Mouse (Mus musculus) granulocyte monocyte progenitor cell, adult 5-6 weeks (primary cell): Measurements from ENCODE around the gene Smagp. TPM values are rescaled to one million over a fixed set of nuclear protein-coding genes. Genes with fewer than 3 reads are reported as not detected.
"Not testable (repeated sequence)": the region's sequence is repeated elsewhere in the genome, so short reads cannot be mapped to it uniquely, and the experiment has no call there.

Experiments
- ATAC-seq: replicated peaks from 2 replicates; pipeline ENCODE4 v1.8.0; 2016; ENCODE audit warnings: mild to moderate bottlenecking, moderate TSS enrichment, inconsistent platforms; ENCODE audit not compliant: poor library complexity, severe bottlenecking
- total RNA-seq, 2 experiments: library from RNA; stranded (forward) in 1 of 2; stranded (reverse) in 1 of 2; fragments of 200-712, 200-1000 nt in 1 of 2; fragments of >200 nt in 1 of 2; fragmentation: Nextera tagmentation in 1 of 2; gene quantifications; 2 replicates each; pipeline ENCODE4 v1.2.3; 2014 to 2017

Gene Smagp
- total RNA-seq, 2 experiments from 2014 or later: 6.1 TPM; not detected in 1

DNA sequence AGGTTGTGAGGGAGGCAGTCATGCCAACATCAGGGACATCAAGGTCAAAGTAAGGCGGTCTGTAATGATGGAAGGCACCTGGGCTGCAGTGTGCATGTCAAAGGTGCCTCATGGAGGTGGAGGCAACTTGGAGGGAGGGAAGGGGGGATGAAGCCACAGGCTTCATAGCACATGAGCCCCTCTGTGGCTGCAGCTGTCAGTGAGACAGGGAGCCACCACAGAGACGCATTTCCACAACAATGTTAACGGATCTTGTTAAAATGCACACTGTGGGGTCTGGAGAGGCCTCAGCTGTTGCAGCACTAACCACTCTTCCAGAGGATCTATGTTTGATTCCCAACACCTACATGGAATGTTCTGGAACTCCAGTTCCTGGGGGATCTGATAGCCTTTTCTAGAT, 6.6 kb downstream of the Smagp start:
- no peak for ATAC-seq

DNA sequence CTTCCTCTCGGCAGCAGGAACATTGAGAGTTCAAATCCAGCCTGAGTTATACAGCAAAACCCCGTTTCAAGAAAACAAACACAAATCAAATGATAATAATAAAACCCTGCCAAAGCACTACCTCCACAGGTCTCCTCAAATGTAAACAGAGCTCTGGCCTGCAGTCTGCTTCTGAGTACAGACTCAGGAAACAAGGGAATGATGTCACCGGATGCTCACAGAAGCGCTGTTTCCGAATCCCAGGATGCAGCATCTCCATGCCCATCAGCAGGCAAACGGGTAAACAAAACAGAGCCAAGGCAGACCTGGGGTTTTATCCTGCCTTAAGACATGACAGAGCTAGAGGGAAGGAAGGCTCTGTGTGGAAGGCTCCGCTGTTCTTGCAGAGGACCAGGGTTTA, 7.9 kb downstream of the Smagp start:
- ATAC-seq: no peak

DNA sequence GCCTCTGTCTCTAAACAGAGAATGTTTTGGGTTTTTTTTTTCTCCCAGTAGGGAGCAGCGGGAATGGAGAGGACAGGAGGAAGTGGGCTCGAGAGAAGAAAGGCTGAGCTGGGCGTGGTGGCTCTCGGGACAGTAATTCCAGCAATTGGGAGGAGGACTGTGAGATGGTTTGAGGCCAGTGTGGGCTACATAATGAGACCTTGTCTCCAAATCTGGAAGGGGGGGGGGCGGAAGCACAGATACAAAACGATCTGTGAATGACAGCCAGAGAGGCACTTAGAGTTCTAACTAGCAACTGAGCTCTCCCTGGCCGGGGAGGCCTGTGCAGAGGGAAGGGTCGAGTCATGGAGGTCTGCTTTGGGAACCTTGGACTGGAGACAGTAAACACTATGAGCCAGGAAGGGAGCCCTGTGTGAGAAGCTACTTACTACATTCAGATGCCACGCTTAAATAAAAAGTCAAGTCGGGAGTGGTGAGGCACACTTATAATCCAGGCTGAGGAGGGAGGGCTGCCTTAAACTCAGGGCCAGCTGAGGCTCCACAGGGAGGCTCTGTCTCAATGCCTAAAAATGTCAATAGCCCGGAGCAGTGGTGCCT, 8.9 kb downstream of the Smagp start:
- no peak for ATAC-seq

DNA sequence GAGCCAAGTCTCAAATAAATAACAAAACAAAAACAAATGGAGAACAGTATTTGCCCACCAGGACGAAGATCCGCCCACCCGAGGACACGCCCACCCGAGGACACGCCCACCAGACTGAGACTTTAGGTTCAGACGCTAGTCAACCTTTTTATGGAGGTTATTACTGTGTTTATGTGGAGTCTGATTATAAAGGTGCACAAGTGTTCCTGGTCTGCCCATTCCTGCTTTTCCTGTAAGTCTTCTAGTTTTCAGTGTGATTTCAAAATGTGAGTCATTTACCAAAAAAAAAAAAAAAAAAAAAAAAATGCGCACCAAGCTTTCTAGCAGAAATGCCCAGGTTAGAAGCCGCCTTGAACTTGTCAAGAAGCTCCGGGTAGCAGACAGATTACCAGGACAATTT, 9.5 kb downstream of the Smagp start:
- no peak for ATAC-seq

DNA sequence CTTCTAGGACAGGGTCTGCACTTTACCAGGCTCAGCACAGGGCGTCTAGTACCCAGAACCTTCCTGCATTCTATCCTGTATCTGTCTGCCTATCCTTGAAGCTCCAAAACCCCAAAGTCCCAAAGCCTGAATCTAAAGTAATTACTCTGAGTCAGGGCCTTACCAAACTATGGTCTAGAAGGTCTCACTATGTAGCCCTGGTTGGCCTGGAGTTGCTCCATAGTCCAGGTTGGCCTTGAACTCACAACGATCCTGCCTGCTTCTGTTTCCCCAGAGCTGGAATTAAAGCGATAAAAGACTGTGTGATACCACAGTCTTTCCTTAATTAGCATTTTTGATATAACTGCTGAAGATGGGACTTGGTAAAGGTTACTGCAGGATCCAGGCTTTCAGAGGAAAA, 12.3 kb downstream of the Smagp start:
- ATAC-seq: no peak

DNA sequence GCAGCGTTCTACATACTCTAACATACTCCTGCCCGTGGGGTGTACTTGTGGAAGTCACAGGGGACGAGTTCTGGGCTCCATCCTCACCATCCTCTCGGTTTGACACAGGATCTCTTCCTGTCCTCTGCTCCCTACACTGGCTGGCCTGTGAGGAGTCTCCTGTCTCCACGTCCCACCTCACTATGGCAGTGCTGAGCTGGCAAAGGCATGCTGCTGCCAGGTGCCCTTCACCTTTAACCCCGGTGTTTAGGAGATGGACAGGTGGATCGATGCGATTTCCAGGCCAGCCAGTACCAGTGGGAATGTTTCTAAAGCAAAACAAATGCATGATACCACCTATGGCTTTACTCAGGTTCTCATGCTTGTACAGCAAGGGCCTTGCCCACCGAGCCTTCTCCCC, 13.0 kb downstream of the Smagp start:
- ATAC-seq: no peak

DNA sequence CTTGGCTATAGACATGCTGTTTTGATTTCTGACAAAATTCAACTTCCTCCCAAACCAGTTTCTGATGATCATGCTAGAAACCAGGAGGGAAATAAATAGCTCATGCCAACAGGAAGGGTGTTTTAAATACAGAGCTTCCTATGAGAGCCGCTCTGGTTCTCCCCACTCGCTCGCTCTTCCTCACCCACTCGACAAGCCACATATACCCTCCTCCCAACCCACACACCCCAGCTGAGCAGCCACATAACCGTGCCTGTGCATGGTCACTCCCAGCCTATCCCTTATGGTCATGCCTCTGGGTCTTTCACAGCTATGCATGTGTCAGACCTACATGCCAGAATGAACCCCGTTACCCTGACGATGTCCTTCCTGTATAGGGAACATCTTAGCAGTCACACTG, 14.6 kb downstream of the Smagp start:
- ATAC-seq: peak; percentile 77

DNA sequence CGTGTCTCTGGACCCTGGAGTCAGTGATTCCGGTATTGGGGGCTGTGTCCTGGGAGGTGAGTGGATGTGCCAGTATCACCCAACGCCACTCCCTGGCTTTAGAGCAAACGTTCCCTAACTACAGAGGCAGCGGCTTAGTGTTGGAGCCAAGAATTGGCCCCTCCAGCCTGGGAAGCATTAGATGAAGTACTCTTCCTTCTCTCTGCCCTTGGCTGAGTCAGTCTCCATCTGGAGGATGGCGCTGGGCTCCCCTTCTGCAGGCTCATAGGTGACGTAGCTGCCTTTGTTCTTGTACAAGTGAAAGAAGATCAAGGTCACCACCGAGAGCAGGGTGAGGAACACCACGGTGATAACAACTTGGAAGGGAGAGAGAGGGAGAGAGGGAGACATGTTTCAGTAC, 15.1 kb downstream of the Smagp start:
- 0 out of 2 replicates have a peak, but pooled peaks have one; percentile 3 for ATAC-seq

DNA sequence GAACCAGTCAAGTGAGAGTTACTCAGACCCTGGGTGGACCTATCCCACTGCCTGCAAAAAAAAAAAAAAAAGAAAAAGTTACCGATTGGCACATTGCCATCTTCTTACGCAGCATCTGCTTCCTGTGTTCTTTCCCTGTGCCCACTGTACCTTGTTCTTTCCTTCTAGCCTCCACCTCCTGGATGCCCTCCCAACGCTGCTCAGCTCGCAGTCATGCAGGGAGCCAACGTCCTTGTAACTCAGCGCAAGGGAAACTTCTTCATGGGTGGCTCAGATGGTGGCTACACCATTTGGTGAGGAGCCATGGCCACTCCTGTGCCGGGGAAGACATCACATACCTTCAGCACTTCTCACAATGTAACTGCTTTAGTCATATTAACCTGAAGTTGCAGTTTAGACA, 17.5 kb downstream of the Smagp start:
- no peak for ATAC-seq

DNA sequence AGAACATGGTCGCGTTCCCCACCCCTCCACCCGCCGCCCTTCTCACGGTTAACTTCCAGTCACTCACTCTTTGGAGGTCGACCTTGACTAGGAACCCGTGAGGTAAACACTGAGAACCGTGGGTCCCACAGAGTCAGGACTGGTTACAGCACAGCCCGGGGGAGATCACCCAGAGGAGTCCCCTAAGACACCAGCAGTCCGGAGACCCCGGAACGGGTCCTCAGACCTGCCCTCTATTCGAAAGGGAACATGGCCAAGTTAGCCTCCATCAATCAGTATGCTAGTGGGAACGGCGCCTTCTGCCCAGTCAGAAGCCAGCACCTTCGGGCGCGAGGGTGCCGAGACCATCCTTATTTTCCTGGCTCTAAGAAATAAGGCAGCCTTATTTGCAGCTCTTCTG, 20.5 kb downstream of the Smagp start:
- ATAC-seq: no peak

DNA sequence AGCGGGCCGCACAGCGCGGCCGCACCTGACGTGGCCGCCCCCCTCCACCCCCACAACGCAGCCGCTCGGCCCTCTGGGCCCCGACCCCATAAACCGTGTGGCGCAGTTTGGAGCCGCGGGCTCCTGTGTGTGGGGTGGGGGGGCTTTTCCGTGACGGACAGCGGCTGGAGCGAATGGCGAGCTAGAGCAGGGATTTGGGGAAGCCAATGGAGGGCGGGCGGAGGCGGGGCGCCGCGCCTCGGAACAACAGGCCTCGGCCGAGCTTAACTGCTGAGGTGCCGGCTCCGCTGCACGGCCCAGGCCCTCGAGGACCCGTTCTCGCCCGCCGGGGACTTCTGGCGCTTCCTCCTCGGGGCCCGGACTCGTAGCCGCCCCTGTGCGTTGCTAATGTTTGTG, 20.9 kb downstream of the Smagp start:
- peak; percentile 48 for ATAC-seq

DNA sequence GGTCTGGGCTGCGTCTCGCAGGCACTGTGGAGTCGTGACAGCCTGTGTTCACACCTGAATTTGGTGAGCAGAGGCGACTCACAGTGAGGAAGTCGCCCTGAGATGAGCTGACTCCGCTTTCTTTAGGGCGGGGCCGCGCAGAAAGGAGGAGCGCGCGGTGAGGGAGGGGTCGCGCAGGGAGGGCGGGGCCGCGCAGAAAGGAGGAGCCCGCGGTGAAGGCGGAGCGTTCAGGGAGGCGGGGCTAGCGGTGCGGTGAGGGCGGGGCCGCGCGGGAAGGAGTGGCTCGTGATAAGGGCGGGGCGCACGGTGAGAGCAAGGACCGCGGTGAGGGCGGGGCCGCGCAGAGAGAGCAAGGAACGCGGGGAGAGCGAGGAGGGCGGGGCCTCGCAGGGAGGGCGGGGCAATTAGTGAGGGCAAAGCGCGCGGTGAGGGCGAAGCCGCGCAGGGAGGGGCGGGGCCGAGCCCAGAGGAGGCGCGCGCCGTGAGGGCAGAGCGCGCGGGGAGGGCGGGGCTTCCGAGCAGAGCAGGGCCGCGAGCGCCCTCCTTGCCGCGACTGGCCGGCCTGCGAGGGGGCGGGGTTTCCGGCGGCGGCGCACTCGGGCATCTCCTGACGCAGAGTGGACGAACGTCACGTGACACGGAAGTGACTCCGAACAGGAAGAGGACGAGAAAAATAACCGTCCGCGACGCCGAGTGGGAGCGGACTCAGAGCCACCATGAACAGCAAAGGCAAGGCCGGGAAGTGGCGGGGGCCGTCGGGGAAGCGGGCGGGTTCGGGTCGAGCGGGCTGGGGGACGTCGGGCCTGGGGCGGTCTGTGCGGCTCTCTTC, 21.5 kb downstream of the Smagp start, which contains the start of gene Dazap2:
Gene Dazap2 (plus strand): TSS at position 354 of the 829 bp plus-strand sequence.
- ATAC-seq: peak; percentile 76

DNA sequence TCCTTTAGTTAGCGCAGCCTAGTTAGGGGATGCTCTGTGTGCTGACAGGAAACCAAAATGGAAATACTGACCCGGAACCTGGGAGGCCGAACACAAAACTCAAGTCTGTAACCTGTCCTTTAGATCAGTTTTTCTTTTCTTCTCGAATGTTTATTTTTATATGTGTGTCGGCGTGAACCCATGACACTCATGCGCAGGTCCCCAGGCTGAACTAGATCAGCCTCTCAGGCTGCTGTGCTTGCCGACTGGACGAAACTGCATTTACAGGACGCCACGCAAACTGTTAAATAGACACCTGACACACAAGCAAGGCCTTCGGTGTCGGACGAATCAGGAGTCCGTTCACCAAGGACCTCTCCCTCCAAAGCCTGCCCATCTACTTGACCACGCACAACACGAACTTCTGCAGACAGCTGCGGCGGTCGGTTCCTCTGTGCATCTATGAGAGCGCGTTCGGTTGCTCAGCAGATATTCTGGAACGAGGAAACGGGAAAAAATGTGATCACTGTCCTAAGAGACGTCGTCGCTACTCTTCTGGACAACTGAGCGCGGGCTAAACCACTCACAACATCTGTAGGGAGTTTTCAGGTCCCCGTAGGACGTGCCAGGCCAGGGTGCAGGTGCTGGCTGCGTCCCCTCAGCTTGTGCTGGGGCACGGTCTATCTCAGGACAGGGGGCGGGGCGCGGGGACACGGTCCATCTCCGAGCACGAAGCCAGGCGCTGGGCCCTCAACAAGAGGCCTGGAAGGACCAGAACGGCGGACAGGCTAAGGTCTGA, 22.3 kb downstream of the Smagp start:
- peak; percentile 15 for ATAC-seq

DNA sequence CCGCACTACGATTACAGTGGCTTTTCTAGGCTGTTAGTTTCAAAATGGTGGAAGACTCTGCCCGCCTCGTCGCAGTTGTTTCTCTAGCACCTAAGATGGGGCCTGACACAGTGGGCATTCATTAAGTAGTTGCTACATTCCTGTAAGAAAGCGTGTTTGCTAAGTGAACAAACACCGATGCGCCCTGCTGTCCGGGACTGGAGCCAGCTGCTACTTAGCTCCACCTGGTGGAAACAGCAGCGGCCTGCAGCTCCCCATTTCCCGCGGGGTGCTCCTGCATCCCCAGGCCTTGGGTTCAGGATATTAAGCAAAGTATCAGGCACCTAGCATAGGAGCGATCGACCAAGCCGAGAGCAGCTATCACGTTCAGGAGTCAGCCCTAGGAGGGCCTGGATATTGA, 23.2 kb downstream of the Smagp start:
- peak; percentile 36 for ATAC-seq

DNA sequence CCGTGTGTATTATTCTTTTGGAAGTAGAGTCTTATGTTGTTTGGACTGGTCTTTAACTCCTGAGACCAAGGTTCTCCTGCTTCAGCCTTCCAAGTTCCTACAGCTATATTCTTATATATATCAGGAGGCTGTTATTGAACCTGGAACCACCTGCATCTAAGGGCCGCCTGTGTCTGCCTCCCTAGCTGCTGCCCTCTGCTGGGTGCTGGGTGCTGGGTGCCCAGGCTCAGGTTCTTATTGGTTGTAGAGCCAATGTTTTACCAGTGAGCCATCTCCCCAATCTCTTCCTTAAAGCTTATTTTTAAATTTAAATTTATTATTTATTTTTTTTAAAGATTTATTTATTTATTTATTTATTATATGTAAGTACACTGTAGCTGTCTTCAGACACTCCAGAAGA, 24.3 kb downstream of the Smagp start:
- ATAC-seq: no peak

DNA sequence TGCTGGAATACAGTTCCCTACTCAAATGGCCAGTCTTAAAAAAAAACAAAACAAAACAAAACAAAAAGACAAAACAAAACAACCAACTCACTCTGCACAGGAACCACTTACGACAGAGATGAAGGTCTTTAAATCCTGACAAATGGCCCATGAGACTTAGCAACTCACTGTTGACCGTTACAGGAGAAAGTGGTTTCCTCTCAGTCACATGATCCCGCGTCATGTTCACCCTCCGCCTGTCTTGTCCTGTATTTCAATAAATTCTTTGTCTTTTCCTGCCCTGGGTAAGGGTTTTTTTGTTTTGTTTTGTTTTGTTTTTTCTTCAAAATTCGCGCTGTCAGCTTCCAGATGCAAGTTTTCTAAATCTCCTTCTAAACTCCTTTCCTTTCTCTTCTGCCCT, 24.8 kb downstream of the Smagp start:
- ATAC-seq: no peak

DNA sequence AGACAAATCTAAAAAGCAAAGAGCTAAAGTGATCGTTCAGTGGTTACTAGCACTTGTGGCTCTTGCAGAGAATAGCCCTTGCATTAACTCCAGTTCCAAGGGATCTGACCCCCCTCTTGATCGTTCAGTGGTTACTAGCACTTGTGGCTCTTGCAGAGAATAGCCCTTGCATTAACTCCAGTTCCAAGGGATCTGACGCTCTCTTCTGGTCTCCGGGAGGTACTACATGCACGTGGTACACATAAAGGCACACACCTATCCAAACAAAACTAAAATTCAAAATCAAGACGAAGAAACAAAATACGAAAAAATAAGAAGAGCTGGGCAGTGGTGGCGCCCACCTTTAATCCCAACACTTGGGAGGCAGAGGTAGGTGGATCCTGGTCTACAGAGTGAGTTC, 30.1 kb downstream of the Smagp start:
- ATAC-seq: not testable (repeated sequence)

DNA sequence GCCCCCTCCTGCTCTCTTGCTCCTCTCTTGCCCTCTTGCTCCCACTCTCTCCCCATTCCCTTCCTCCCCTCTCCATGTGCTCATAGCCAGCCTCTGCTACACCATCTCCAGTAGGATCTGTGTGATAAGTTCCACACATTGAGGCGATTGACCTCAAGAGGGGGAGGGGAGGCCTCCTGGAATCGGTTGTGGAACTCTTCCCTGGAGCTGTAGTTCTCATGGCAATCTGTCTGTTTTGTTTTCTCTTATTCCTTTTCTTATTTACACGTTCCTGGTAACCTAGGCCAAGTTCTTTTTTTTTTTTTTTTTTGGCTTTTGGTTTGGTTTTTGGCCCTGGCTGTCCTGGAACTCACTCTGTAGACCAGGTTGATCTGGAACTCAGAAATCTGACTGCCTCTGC, 35.1 kb downstream of the Smagp start:
- ATAC-seq: no peak

DNA sequence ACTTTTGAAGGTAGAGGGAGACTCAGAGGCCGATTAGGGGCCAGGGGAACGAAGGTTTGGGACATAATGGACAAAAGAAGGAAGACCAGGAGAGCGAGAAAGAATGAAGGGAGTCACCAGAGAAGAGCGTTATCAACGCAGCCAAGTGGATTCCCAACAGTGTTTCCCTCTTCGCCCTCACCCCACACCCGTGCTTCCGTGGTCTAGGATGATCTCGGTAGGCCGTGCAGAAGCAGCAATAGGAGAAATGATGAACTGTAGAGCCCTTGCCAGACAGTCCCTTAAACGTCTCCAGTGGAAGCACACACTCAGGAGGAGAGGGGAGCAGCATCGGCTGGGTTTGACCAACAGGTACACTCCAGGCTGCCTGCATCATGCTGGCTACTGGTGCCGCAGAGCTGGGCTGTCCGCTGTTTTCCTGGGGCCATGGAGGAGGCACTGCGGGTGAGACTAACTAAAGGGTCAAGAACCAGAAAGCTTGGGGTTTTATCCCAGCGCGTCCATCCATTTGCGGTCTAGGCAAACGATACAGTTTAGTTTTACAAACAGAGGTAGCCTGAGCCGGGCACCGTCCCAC, 36.0 kb downstream of the Smagp start:
- ATAC-seq: no peak

DNA sequence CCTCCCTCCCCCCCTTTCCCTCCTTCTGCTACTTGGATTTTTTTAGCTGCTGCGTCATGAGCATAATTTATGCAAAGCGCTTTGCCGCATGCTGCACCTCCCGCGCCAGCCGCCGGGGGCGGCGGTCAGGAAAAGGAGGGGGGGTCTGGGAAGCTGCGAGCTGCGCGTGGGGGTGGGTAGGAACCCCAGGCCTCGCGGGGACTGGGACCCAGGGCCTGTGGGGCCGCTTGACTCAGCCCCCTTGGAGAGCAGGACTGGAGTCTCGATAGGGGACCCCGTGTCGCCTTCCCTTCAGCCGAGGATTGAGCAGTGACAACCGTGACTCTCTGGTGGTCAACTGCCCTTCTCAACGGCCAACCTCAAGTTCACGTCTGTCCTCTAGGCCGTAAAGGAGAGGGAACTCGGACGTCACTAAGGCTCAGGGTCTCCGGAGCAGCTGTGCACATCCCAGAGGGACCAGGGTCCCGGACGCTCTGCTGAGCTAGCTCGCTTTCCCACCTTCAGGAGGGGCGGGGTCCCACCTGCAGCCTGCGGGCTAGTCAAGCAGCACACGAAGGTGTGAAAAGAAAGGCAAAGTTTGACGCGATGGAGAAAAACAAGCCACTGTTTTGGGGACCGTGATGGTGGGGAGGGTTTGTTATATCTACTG, 36.6 kb downstream of the Smagp start:
- peak; percentile 72 for ATAC-seq
